Mouse (Mus musculus) heart, adult 2 months (tissue): ENCODE results near the gene Rhbdf1. TPM values are rescaled to one million over a fixed set of nuclear protein-coding genes. Genes with fewer than 3 reads are reported as not detected.

ENCODE experiments used
- DNase-seq, 2 experiments: peaks; one replicate each; pipeline ENCODE4 v3.0.0; 2021
- H3K27ac ChIP-seq: fragments of 200-600 bp; 2 replicates; pipeline ENCODE4 v1.8.1; 2022
- H3K27me3 ChIP-seq: fragments of 200-500 bp; 2 replicates; pipeline ENCODE4 v1.6.1; 2012; ENCODE audit warnings: mild to moderate bottlenecking, low read length, inconsistent platforms, mixed read lengths; ENCODE audit not compliant: control insufficient read depth, insufficient read depth
- H3K36me3 ChIP-seq: fragments of 200-500 bp; 2 replicates; pipeline ENCODE4 v1.6.1; 2012; ENCODE audit warnings: low read length, inconsistent platforms; ENCODE audit not compliant: control insufficient read depth, insufficient read depth
- H3K4me1 ChIP-seq: fragments of 200-500 bp; 2 replicates; pipeline ENCODE4 v1.6.1; 2011; ENCODE audit warnings: low read length; ENCODE audit not compliant: control insufficient read depth, insufficient read depth
- H3K4me3 ChIP-seq: fragments of 200-600 bp; 2 replicates; pipeline ENCODE4 v1.8.1; 2022
- H3K79me2 ChIP-seq: fragments of 200-500 bp; replicated peaks from 2 replicates; pipeline ENCODE4 v1.6.1; 2012; ENCODE audit warnings: mild to moderate bottlenecking, inconsistent platforms, low read length, moderate library complexity, mixed read lengths; ENCODE audit not compliant: control insufficient read depth, insufficient read depth
- H3K9ac ChIP-seq: fragments of 200-500 bp; 2 replicates; pipeline ENCODE4 v1.6.1; 2012; ENCODE audit warnings: low read depth, mild to moderate bottlenecking, control low read depth, inconsistent platforms, low read length, mixed read lengths
- CTCF ChIP-seq: fragments of 200-600 bp; IDR thresholded peaks from 2 replicates; pipeline ENCODE4 v1.8.1; 2022; ENCODE audit warnings: antibody characterized with exemption, mild to moderate bottlenecking, moderate library complexity
- EP300 ChIP-seq: fragments of 200-500 bp; IDR thresholded peaks from 2 replicates; pipeline ENCODE4 v1.6.1; 2011; ENCODE audit warnings: low read depth, low read length, control low read depth; ENCODE audit not compliant: insufficient read depth
- POLR2A ChIP-seq: fragments of 200-500 bp; IDR thresholded peaks from 2 replicates; pipeline ENCODE4 v1.6.1; 2011; ENCODE audit warnings: mild to moderate bottlenecking, low read depth, low read length, control low read depth; ENCODE audit not compliant: insufficient read depth
- WGBS: fragments of 180-500 bp; shearing (Covaris S2); methylation state at CpG from one replicate; pipeline ENCODE4 v1.1.7; 2018; 5-methylcytosine and 5-hydroxymethylcytosine counted together
- intact Hi-C: fragments of 180-260 bp; cut with DNase I; formaldehyde crosslinking; loops from one replicate; pipeline ENCODE4 v1.15.1; 2025
- polyA plus RNA-seq: library from polyadenylated mRNA; depleted of rRNA; stranded (reverse); fragments of >200 nt; gene quantifications from 2 replicates; pipeline ENCODE4 v1.2.3, GENCODE M21; 2012
- total RNA-seq, 2 experiments: library from RNA; stranded (reverse); gene quantifications; 2 replicates each; pipeline ENCODE4 v1.2.3; 2021

Rhbdf1 gene
- total and polyA plus RNA-seq, 3 experiments, result 22.8 to 92.8 (median 23.9) TPM

DNA sequence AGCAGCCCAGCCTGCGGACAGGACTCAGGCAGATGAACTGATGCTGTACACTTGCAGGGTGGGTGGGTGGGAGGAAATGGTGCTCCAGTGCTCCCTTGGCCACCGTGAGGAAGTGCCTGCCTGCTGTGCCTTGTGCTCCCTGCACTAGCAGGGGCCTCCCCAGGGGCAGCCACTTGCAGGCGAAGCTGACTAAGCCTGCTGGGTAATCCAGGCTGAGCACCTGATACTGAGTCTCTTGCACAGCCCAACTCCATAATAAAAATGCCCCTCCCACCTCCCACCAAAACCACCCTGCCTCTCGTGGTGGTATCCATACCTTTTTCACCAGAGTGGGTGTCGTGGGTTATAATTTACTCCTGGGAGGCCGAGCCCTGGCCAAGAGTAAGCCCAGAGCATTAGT lies 22.9 kb downstream of the Rhbdf1 start:
- DNase-seq, result no peak
- no peak for TF ChIP-seq EP300
- no peak for TF ChIP-seq POLR2A
- TF ChIP-seq CTCF, result no peak
- 52% methylated on average over 6 of the region's 6 CpGs for WGBS
- Histone ChIP-seq H3K4me1 (no peaks in the 10 kb centered on the region), H3K4me3 (no peak overlapping the region), H3K36me3 (no peaks in the 10 kb centered on the region), H3K27ac (no peak overlapping the region), H3K79me2 (no peaks in the 10 kb centered on the region), H3K9ac (no peak overlapping the region), H3K27me3 (no peaks in the 10 kb centered on the region)
- intact Hi-C loops, result no loop called here

DNA sequence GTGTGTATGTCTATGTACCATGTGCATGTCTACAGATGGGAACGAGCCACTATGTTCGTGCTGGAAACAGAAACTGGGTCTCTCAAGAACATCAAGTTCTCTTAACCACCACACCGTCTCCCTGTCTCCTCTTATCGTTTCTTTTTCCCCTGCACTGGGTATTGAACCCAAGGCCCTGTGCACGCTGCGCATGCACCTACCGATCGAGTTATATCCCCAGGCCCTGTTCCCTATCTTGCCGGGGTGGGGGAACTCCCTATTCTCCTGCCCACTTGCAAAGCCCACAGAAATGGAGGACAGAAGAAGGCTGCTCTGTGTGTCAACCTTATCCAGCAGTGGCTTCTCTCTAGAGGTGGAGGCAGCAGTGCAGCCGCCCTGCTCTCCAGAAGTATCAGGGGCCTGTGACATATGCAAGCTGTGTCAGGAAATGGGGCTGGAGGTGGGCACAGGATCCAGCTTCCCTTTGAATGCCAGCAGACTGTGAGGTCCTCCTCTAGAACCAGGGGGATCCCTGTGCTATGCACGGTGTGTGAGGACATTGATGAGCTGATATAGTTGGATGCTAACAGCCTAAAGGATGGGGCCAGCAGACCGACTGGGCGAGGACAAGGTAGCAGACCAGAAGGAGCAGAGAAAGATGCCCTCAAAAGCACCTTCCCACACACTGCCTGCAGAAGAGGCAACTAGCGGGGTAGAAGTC lies 23.7 kb downstream of the Rhbdf1 start:
- H3K36me3 ChIP-seq, result no peaks in the 10 kb centered on the region
- H3K9ac ChIP-seq, result no peak overlapping the region
- WGBS, result 68% methylated on average over 14 of the region's 14 CpGs
- no peak for DNase-seq
- TF ChIP-seq CTCF (no peak), EP300 (no peak), POLR2A (no peak)
- H3K4me3 ChIP-seq, result no peak overlapping the region
- H3K79me2 ChIP-seq, result no peaks in the 10 kb centered on the region
- no peak overlapping the region for H3K27ac ChIP-seq
- H3K27me3 ChIP-seq, result no peaks in the 10 kb centered on the region
- intact Hi-C loops, result no loop called here
- H3K4me1 ChIP-seq, result no peaks in the 10 kb centered on the region

DNA sequence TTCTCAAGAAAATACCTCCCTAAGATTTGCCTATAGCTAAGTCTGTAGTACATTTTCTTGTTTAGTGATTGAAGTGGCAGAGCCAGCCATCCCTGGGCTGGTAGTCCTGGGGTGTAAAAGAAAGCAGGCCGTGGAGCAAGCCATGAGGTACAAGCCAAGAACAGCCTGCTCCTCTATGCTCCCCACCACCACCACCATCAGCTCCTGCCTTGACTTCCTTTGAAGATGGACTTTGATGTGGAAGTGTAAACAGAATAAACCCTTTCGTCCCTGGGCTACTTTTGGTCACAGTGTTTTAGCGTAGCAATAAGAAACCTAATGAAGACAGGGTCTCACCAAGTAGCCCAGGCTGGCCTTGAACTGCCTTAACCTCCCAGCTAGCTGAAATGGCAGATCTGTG lies 24.3 kb downstream of the Rhbdf1 start:
- intact Hi-C loops, result no loop called here
- WGBS, result 71% methylated on average over 3 of the region's 3 CpGs
- Histone ChIP-seq H3K4me3 (no peak overlapping the region), H3K9ac (no peak overlapping the region), H3K27me3 (no peaks in the 10 kb centered on the region), H3K4me1 (no peaks in the 10 kb centered on the region), H3K79me2 (no peaks in the 10 kb centered on the region), H3K27ac (no peak overlapping the region), H3K36me3 (no peaks in the 10 kb centered on the region)
- no peak for DNase-seq
- TF ChIP-seq CTCF (no peak), EP300 (no peak), POLR2A (no peak)

DNA sequence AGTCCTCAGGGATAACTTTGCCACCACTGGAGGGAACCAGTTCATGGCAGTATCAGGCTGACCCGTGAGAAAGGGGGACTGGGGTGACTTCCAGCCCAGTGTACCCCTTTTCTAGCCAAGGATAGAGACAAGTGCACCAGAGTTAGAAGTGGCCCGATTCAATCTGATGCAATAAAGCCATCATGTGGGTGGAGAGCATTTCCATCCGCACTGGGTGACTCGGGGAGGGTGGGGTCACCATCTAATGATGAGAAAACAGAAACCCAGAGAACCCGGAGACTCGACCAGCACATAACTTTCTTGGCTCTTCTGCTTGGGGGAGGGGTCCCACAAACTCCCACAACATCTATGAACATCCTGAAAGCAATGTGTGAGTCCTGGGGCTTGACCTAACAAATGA lies 25.4 kb downstream of the Rhbdf1 start:
- TF ChIP-seq EP300 (no peak), POLR2A (no peak), CTCF (no peak)
- no peak for DNase-seq
- Histone ChIP-seq H3K36me3 (no peaks in the 10 kb centered on the region), H3K9ac (no peak overlapping the region), H3K27ac (no peak overlapping the region), H3K4me1 (no peaks in the 10 kb centered on the region), H3K79me2 (no peaks in the 10 kb centered on the region), H3K4me3 (no peak overlapping the region), H3K27me3 (no peaks in the 10 kb centered on the region)
- intact Hi-C loops, result no loop called here
- WGBS, result 57% methylated on average over 6 of the region's 6 CpGs

DNA sequence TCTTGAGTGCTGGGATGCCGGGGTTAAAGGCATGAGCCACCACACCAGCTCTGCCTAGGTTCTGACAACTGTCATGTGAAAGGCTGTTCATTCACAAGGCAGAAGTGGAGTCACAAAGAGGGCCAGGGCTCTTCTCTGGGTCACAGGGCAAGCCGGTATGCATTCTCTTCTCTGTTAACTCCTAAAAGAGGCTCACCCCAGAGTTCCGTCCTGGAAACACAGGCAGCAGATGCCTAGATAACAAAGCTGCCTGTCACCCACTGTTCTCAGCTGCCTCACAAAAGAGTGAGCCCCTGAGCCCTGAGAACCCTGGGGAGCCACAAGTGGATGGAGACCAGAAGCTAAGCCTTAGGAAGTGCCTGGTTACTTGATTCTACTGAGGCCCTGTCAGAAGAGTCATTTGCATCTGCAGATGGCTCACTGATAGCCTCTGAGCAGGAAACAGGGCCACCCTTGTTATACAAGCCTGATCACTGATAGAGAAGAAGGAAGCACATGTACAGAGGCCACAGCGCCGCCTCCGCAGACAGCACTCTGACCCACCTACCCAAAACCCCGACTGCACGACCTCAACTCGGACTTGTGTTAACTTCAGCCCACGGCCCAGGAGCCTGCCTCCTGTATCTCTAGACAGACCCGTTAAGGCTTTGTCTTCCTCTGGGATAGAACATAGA lies 26.1 kb downstream of the Rhbdf1 start:
- no peak for TF ChIP-seq POLR2A
- no peak for TF ChIP-seq EP300
- no peak for TF ChIP-seq CTCF
- Histone ChIP-seq H3K79me2 (no peaks in the 10 kb centered on the region), H3K4me1 (no peaks in the 10 kb centered on the region), H3K9ac (no peak overlapping the region), H3K4me3 (no peak overlapping the region), H3K27me3 (no peaks in the 10 kb centered on the region), H3K36me3 (no peaks in the 10 kb centered on the region), H3K27ac (no peak overlapping the region)
- DNase-seq, result no peak
- 34% methylated on average over 11 of the region's 11 CpGs for WGBS
- intact Hi-C loops, result no loop called here

DNA sequence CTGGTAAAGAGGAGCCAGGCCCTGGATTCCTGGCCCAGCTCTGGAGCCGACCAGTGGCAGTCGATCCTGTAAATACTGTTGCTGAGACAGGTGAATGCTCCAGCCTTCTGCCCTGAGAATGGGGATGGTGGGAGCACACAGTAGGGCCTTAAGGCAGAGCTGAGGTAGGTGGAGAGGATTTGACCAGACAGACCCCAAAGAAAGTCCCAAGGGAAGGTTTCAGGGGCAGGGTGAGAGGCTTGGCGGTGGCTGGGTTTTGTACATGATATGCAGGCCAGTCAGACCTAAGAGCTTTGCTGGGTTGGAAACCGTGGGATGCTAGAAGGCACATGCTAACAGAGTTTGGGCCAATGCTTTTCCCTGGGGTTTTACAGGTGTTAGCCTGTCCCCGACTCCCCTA lies 27.5 kb downstream of the Rhbdf1 start:
- Histone ChIP-seq H3K79me2 (no peaks in the 10 kb centered on the region), H3K36me3 (no peaks in the 10 kb centered on the region), H3K9ac (no peak overlapping the region), H3K27me3 (no peaks in the 10 kb centered on the region), H3K27ac (no peak overlapping the region), H3K4me3 (no peak overlapping the region), H3K4me1 (no peaks in the 10 kb centered on the region)
- no peak for DNase-seq
- intact Hi-C loops, result no loop called here
- 85% methylated on average over 5 of the region's 5 CpGs for WGBS
- TF ChIP-seq EP300, result no peak
- TF ChIP-seq POLR2A, result no peak
- no peak for TF ChIP-seq CTCF
